Mouse (Mus musculus) thymus, postnatal 0 days (tissue): ENCODE data around the gene Olfr287. TPM values are rescaled to one million over a fixed set of nuclear protein-coding genes. Genes with fewer than 3 reads are reported as not detected.

ENCODE experiments used
- DNase-seq: peaks from one replicate; pipeline ENCODE4 v3.0.0-alpha.2; 2015; ENCODE audit warnings: low spot score
- polyA plus RNA-seq: library from polyadenylated mRNA; unstranded; fragments of >200 nt; fragmentation: Nextera tagmentation; extraction: Ambion mirVana; gene quantifications from 2 replicates; pipeline ENCODE4 v1.2.1, GENCODE M21; 2015

The Olfr287 gene
- polyA plus RNA-seq, 1 experiment from 2014 or later, result not detected

- DNase-seq, result no peak
Observed at GRCm38 (mm10) chr15:98168622-98169004, 52.2 kb downstream of the Olfr287 start.

GRCm38 (mm10) chr15:98167645-98168621 is 52.9 kb downstream of the Olfr287 start:
- peak; percentile 87 for DNase-seq

- no peak for DNase-seq
Observed at GRCm38 (mm10) chr15:98166963-98167644, 53.8 kb downstream of the Olfr287 start, which contains the start of gene Ccdc184. TSS of gene Ccdc184 (plus strand) at chr15:98167158.

GRCm38 (mm10) chr15:98165525-98165924 is 55.3 kb downstream of the Olfr287 start, which contains the start of gene Asb8:
TSS of gene Asb8 (minus strand) at chr15:98165625.
- no peak for DNase-seq

- no peak for DNase-seq
Observed at GRCm38 (mm10) chr15:98162561-98162960, 58.3 kb downstream of the Olfr287 start.

GRCm38 (mm10) chr15:98161026-98161805 is 59.6 kb downstream of the Olfr287 start:
- DNase-seq, result no peak

GRCm38 (mm10) chr15:98157253-98157652 is 63.6 kb downstream of the Olfr287 start:
- no peak for DNase-seq

Other genes starting within 250 kb of the Olfr287 start
- gene Col2a1, start 216.4 kb downstream of the Olfr287 start, polyA plus RNA-seq, result 0.28 and 0.36 TPM in 2 replicates
- gene Pfkm, start 128.5 kb downstream of the Olfr287 start, polyA plus RNA-seq, result 13.7 and 16.2 TPM in 2 replicates
- gene Senp1, start 127.3 kb downstream of the Olfr287 start, polyA plus RNA-seq, result 31.5 and 35.9 TPM in 2 replicates
- 43.2 and 43.6 TPM in 2 replicates for gene Asb8, start 55.4 kb downstream of the Olfr287 start, polyA plus RNA-seq
- gene Ccdc184, start 53.9 kb downstream of the Olfr287 start, polyA plus RNA-seq, result 0.25 and 0.30 TPM in 2 replicates
- not detected in 2 replicates for gene Olfr288, start 25.5 kb downstream of the Olfr287 start, polyA plus RNA-seq
- not detected in 2 replicates for gene Gm44579, start 79 bp downstream of the Olfr287 start, polyA plus RNA-seq
- gene Olfr286, start 13.4 kb upstream of the Olfr287 start, polyA plus RNA-seq, result not detected in 2 replicates
- gene H1fnt, start 36.2 kb upstream of the Olfr287 start, polyA plus RNA-seq, result not detected in 2 replicates
- 0.40 and 0.46 TPM in 2 replicates for gene Zfp641, start 75.1 kb upstream of the Olfr287 start, polyA plus RNA-seq
- not detected in 2 replicates for gene Olfr285, start 96.3 kb upstream of the Olfr287 start, polyA plus RNA-seq
- gene Olfr284, start 119.9 kb upstream of the Olfr287 start, polyA plus RNA-seq, result not detected in 2 replicates
- gene Olfr283, start 159.9 kb upstream of the Olfr287 start, polyA plus RNA-seq, result not detected in 2 replicates
- gene Olfr282, start 210.2 kb upstream of the Olfr287 start, polyA plus RNA-seq, result not detected in 2 replicates
- gene Olfr281, start 231.5 kb upstream of the Olfr287 start, polyA plus RNA-seq, result not detected in 2 replicates
- gene OR5BS1P, start 248.8 kb upstream of the Olfr287 start, polyA plus RNA-seq, result 0.03 TPM in 1 of 2 replicates, not detected in the other